Mouse (Mus musculus): ENCODE measurements around the gene Gm10750. TPM values are rescaled to one million over a fixed set of nuclear protein-coding genes. Genes with fewer than 3 reads are reported as not detected.

The Gm10750 gene
- not detected for total RNA-seq (2023)

DNA sequence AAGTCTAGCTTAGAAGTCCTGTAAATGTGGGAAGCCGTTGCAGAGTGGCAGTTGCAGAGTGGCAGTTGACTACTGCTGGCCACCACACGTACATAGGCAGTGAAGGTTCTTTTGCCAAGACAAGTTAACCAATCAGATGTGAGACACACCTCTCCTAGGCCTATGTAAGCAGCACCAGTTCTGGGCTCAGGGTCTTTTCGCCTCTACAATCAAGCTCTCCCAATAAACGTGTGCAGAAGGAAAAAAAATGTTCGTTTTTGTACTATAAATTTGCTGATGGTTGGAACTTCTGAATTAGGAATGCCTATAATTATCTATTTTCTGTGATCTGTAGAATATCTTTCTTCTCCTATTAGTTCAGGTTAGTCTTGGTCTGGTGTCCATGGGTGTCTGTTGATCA lies at the start of gene Gm10750:
Gene Gm10750, minus strand, starts transcription at position 101 of the 400 bp plus-strand sequence.

DNA sequence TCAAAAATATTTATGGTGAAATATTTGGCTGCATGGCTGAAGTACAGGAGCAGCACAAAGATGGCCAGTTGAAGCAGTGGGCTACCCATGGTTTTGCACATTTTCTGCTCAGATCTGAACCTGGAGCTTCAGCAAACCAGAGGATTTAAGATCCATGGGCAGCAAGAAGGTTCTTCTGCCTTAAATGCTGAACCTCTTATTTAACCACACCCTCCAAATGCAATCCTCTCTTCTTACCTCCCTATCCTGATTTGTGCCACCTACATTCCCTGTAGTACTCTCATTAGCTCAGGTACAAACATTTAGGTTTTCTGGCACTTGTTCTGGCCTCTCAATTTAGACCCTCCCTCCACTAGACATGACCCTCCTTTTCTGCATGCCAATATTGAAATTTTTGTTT lies 13.9 kb downstream of the Gm10750 start, which contains the start of gene Gm1330:
Gene Gm1330, minus strand, starts transcription at position 101 of the 400 bp plus-strand sequence.

Other genes starting within 250 kb of the Gm10750 start
- gene Cst11, start 245.7 kb downstream of the Gm10750 start, total RNA-seq (2023) = not detected
- gene 8030411F24Rik, start 235.2 kb downstream of the Gm10750 start, total RNA-seq (2023) = not detected
- gene Cst12, start 227.9 kb downstream of the Gm10750 start, total RNA-seq (2023) = not detected
- gene Cst8, start 218.5 kb downstream of the Gm10750 start, total RNA-seq (2023) = not detected
- not detected for gene Cst13, start 197.2 kb downstream of the Gm10750 start, total RNA-seq (2023)
- not detected for gene Cst9, start 182.1 kb downstream of the Gm10750 start, total RNA-seq (2023)
- not detected for gene 9230104L09Rik, start 152.2 kb downstream of the Gm10750 start, total RNA-seq (2023)
- 81.4 TPM for gene Cst3, start 141.5 kb downstream of the Gm10750 start, total RNA-seq (2023)
- gene Gm1330, start 14.0 kb downstream of the Gm10750 start, total RNA-seq (2023) = not detected

Data from CD4-positive naive resting alpha-beta T cell, adult 57 days (primary cell).